Mouse (Mus musculus): ENCODE measurements around the gene AI481877.

The AI481877 gene

DNA sequence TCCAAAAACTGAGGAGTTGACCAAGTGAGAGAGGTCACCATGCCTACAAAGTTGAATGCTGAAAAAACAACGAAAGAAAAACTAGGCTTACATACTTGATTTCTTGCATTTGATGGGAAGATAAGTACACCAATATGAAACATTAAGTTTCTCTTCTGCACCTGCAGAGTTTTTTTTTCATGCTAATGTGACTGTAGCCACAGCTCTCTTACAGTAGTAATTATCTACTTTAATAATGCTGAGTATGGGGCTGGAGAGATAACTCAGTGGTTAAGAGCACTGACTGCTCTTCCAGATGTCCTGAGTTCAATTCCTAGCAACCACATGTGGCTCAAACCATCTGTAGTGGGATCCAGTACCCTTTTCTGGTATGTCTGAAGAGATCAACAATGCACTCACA is 13.7 kb downstream of the AI481877 start:
- DNase-seq (ENCODE audit: low spot score in 2 of 2), result no peak

DNA sequence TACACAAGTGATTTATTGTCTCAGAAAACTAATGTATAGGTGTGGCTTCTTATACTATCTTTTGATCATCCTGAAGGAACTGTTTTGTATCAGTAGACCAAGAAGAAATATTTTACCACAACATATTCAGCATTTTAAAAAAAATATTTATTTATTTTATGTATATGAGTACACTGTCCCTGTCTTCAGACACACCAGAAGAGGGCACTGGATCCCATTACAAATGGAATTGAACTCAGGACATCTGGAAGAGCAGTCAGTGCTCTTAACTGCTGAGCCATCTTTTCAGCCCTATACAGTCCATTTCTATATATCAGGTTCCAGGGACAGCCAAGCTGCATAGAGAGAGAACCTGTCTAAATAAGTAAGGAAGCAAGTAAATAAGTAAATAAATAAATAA is 15.2 kb downstream of the AI481877 start:
- no peak for DNase-seq (ENCODE audit: low spot score in 2 of 2)

DNA sequence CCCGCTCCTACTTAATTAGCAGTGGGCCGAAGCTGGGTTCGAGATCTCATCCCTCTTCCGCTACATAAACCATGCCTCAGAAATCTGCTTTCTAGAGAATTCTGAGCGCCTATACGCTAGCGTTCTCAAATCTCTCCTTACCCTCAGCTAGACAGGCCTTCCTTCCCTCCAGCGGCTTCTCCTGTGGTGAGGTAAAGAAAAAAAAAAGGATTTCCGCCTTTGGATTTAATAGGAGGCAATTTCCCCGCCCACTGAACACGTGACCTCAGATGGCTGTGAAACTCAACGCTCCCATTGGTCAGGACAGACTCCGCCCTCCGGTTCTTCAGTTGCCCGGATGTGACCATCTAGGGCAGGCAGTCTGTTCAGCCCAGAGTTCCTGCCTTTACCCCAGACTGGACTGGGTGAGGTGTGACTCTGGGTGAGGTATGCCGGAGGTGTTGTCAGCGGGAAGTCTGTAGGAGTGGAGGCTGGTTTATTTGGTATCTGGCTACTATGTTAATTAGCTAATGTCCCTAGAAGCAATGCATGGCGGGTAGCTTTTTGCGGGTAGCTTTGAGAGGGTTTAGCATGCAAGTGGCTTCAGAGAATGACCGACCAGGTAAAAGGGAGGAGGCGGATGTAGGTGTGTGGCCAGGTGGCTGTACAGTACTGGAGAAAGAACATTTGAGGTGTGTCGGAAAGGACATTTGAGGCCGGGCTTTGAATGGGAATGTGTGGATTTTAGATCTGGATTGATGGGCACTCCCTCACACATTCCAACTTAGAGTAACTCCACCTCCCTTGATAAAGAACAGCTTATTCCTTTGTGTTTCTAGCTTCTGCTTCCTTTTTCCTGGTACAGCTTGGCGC is 20.9 kb downstream of the AI481877 start:
- DNase-seq (ENCODE audit: low spot score in 2 of 2), result no peak

DNA sequence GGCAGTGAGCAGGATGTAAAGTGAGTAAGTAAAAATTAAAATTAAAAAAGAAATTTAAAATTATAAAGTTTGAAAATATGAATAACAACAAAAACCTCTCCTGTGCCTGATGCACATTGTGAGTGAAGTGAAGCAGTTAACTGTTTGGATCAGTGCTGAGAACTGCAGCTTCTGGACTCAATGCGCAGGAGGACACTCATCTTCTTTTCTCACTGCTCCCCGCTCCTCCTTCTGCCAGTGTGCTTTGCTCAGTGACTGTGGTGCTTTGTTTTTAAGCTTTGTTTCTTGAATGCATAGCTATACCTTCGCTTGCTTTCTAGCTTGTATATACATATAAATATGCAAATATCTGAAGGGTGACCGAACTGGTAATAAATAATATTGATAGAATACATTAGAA is 30.1 kb downstream of the AI481877 start:
- no peak for DNase-seq (ENCODE audit: low spot score in 2 of 2)

DNA sequence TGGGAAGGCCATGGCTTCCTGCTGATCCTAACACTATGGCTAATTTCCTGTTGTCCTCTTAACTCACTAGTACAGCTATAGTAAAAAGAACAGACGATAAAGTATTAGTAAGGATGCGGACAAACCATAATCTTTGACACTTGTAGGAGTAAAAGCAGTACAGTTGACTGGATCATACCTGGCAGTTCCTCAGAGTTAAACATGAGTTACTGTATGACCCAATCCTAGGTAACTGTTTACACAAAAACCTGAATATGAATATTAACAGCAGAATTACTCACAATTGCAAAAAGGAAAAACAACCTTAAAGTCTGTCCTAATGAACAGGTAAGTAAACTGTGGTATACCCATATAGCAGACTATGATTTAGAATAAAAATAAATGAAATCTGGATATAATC is 30.9 kb downstream of the AI481877 start:
- DNase-seq (ENCODE audit: low spot score in 2 of 2), result no peak

- DNase-seq (ENCODE audit: low spot score in 2 of 2), result no peak
Observed at GRCm38 (mm10) chr4:59106661-59107060, 32.1 kb downstream of the AI481877 start.

DNA sequence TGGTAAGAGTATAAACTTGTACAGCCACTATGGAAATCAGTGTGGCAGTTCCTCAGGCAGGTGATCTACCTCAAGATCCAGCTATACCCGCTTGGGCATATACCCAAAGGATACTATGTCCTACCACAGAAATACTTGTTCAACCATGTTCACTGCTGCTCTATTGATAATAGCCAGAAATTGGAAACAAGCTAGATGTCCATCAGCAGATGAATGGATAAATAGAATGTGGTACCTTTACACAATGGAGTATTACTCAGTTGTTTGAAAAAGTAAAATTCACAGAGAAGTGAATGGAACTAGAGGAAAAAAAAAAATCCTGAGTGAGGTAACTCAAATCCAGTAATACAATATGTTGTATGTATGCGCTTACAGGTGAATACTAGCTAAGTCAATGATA is 34.6 kb downstream of the AI481877 start:
- DNase-seq (ENCODE audit: low spot score in 2 of 2), result no peak

GRCm38 (mm10) chr4:59096393-59096792 is 42.4 kb downstream of the AI481877 start:
- DNase-seq (ENCODE audit: low spot score in 2 of 2), result peak; percentile 77 to 90

- DNase-seq (ENCODE audit: low spot score in 2 of 2), result no peak
Observed at GRCm38 (mm10) chr4:59089391-59089790, 49.4 kb downstream of the AI481877 start.

DNA sequence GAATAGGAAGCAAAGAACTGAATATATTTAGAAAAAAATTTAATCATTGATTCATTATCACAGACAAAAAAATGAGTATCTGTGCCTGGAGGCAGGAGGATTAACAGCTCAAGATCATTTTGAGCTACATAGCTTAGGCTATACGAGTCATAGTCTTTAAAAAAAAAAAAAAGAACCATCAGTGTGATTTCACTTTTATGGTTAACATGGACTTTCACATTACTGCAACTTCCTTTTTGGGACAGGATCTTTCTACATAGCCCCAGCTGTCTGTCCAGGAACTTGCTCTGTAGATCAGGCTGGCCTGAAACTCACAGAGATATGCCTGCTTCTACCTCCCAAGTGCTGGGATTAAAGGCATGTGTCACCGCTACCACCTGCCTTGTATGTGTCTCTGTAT is 55.4 kb downstream of the AI481877 start:
- DNase-seq (ENCODE audit: low spot score in 2 of 2), result no peak

DNA sequence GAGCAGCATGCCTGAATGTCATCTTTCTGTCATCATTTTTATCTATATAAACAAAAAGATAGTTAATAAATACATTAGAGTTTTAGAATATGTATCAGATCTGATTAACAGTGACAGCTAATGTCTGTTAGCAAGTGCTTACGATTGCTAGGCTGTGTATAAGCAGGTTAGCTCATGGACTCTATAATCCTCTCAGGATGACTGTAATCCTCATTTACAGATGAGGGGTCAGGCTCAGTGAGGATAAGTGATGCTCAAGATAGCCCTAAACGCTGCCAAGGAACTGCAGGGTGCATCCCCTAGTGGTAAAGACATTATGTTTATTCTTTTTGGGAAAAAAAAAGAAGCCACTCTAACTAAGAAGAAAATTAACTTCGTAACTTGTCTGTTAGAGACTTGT is 69.5 kb downstream of the AI481877 start:
- DNase-seq (ENCODE audit: low spot score in 2 of 2), result no peak

DNA sequence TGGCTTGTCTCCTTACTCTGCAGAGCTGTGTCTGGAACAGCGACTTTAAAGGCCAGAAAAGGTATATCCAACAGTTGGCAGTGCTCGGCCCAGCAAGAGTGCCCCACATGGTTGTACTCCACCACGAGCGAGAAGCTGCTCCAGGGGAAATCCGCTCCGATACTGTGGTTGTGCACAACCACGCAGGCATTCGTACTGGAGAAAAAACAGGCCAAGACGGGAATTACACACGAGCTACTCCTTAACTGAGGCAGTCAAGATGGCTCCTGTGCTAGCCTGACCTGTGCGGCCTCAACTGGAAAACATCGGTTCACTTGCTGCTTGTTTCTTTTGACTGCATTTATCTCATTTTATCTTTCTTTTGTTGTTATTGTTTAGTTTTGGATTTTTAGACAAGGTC is 76.3 kb downstream of the AI481877 start:
- DNase-seq (ENCODE audit: low spot score in 2 of 2), result no peak

GRCm38 (mm10) chr4:59057929-59058328 is 80.9 kb downstream of the AI481877 start:
- no peak for DNase-seq (ENCODE audit: low spot score in 2 of 2)

DNA sequence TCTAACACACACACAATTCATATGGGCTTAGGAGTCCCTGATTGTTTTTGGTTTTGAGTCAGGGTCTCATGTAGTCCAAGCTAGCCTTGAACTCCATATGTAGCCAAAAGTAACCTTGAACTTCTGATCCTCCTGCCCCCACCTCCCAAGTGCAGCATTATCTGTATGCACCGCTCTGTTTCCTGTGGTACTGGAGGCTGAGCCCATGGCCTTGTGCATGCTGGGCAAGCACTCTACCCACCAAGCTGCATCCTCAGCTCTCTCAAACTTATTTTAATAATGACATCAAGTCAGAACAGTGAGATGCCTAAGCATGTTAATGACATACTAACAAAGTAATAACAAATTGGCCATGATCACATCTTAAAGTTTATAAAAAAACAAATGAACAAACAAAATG is 87.7 kb downstream of the AI481877 start:
- no peak for DNase-seq (ENCODE audit: low spot score in 2 of 2)

GRCm38 (mm10) chr4:59047222-59047621 is 91.6 kb downstream of the AI481877 start:
- DNase-seq (ENCODE audit: low spot score in 2 of 2), result no peak

GRCm38 (mm10) chr4:59043891-59044290 is 94.9 kb downstream of the AI481877 start:
- DNase-seq (ENCODE audit: low spot score in 2 of 2), result no peak

GRCm38 (mm10) chr4:59043074-59043473 is 95.7 kb downstream of the AI481877 start:
- DNase-seq (ENCODE audit: low spot score in 2 of 2), result no peak

DNA sequence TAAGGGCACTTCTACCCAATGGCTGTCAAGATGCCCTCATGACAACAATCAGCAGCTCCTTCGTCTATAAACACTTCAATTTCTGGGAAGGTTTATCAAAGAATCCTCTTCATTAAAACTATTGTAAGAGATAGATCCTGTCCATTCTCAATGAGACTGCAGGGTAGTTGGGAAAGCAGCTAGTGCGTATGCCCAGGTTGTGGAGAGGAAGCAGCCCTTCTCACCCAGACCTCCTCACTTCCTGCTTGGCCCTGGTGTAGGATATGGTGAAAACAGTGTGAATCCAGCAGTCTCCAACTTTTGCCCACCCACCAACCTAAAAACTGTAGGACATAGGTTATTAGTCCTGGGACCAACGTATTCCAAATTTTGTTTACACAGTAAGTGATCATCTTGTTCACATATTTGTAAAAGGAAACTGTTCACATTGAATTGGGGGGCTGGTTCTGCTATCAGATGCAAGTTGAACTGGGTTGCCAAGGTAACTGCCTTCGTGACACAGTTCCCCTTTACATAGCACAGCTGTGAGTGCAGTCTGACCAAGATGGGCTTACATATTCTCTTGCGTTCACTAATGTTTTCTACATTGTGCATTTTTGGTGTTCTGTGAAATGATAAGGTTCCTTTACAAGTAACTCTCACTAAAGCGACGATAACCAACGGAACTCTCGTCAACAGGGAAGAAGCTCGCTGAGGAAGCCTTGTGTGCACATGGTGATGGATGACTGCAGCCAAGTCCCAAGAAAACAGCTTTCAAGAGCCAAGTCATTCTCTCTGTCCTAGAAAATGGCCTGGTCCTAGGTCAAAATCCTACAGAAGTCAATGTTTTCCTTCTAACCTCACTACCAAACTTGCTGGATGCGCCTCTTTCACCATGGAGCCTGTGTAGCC is 98.1 kb downstream of the AI481877 start:
- no peak for DNase-seq (ENCODE audit: low spot score in 2 of 2)

- DNase-seq (ENCODE audit: low spot score in 2 of 2), result no peak
Observed at GRCm38 (mm10) chr4:59037525-59037924, 101.3 kb downstream of the AI481877 start.

DNA sequence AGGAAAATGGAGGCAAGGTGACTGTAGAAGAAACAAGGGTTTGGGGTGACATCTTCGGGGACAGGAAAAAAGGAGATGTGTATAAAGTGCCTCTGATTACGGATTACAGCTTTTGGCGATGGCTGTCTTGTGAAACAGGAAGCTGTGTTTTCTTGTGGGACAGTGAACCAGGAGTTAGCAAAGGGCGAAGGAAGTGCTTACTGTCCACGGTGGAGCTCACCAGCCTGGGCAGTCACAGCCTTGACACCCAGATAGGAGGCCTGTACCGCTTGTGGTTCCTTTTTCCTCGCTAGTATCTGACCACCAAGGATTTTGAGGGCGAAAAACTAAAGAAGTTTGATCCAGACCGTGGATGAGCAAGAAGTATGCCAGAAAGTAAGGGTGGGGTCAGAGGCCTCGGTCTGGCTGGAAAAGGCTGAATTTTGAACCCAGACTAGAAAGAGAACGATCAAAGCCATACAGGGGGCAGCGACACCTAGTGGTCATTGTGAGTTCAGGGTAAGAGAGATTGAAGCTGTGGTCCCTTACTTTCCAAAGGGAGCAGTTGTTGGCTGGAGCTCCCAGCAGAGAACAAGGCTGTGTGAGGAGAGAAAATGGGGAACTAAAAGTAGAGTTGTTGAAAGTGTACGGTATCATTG is 102.2 kb downstream of the AI481877 start:
- DNase-seq (ENCODE audit: low spot score in 2 of 2), result peak; percentile 73

- no peak for DNase-seq (ENCODE audit: low spot score in 2 of 2)
Observed at GRCm38 (mm10) chr4:59035786-59036350, 102.9 kb downstream of the AI481877 start.
